Mouse (Mus musculus) embryonic facial prominence, embryonic 14.5 days (tissue): ENCODE results near the gene Tgfbr3. TPM values are rescaled to one million over a fixed set of nuclear protein-coding genes. Genes with fewer than 3 reads are reported as not detected.
A peak's percentile ranks its signal among the peaks of the same experiment; 100 is the strongest.

Experiments
- ATAC-seq: fragments of 200-750 bp; cut with Nextera tagmentation; 2 replicates; pipeline ENCODE4 v1.8.0; 2017; ENCODE audit warnings: low read depth, moderate number of reproducible peaks, moderate TSS enrichment
- DNase-seq: peaks from one replicate; pipeline ENCODE4 v3.0.0-alpha.2; 2015; ENCODE audit warnings: low spot score
- H3K27ac ChIP-seq: fragments of 300-500 bp; sonication (generic); replicated peaks from 2 replicates; pipeline ENCODE4 v1.5.1; 2014; ENCODE audit warnings: low read depth, mild to moderate bottlenecking, low read length, moderate library complexity
- H3K27me3 ChIP-seq: fragments of 300-500 bp; sonication (generic); replicated peaks from 2 replicates; pipeline ENCODE4 v1.6.1; 2014; ENCODE audit warnings: low read length; ENCODE audit not compliant: control insufficient read depth, insufficient read depth
- H3K36me3 ChIP-seq: fragments of 300-500 bp; sonication (generic); 2 replicates; pipeline ENCODE4 v1.6.1; 2014; ENCODE audit warnings: low read length, mixed read lengths; ENCODE audit not compliant: control insufficient read depth, insufficient read depth
- H3K4me1 ChIP-seq: fragments of 300-500 bp; sonication (generic); 2 replicates; pipeline ENCODE4 v1.6.1; 2014; ENCODE audit warnings: antibody characterized with exemption, low read length; ENCODE audit not compliant: control insufficient read depth, insufficient read depth
- H3K4me2 ChIP-seq: fragments of 300-500 bp; sonication (generic); 2 replicates; pipeline ENCODE4 v1.6.1; 2014; ENCODE audit warnings: low read depth, mild to moderate bottlenecking, low read length, moderate library complexity, mixed read lengths
- H3K4me3 ChIP-seq: fragments of 300-500 bp; sonication (generic); 2 replicates; pipeline ENCODE4 v1.5.1; 2014; ENCODE audit warnings: low read depth, mild to moderate bottlenecking, low read length
- H3K9ac ChIP-seq: fragments of 300-500 bp; sonication (generic); 2 replicates; pipeline ENCODE4 v1.6.1; 2014; ENCODE audit warnings: low read depth, mild to moderate bottlenecking, low read length, moderate library complexity, mixed read lengths
- H3K9me3 ChIP-seq: fragments of 300-500 bp; sonication (generic); 2 replicates; pipeline ENCODE4 v1.6.1; 2016; ENCODE audit warnings: low read length; ENCODE audit not compliant: control insufficient read depth
- WGBS: fragments of 180-500 bp; shearing (Covaris S2); extraction: QIAGEN DNeasy Blood & Tissue Kit; methylation state at CpG from one replicate; pipeline ENCODE4 v1.1.7; 2014; 5-methylcytosine and 5-hydroxymethylcytosine counted together
- polyA plus RNA-seq: library from polyadenylated mRNA; unstranded; fragments of >200 nt; fragmentation: Nextera tagmentation; extraction: Ambion mirVana; gene quantifications from 2 replicates; pipeline ENCODE4 v1.2.1, GENCODE M21; 2014

Gene Tgfbr3
- polyA plus RNA-seq, 1 experiment from 2014 or later, result 36.5 TPM

GRCm38 (mm10) chr5:107287254-107287907 lies 2.0 kb downstream of the Tgfbr3 start:
- H3K9ac ChIP-seq, result peak overlapping the region; percentile 92
- ATAC-seq (no peak), DNase-seq (peak; percentile 89)
- peaks cover 24% of the 10 kb centered on the region for H3K4me1 ChIP-seq
- peak overlapping the region; percentile 6; the same call in 1 of the 2 replicates for H3K27ac ChIP-seq
- peak overlapping the region; percentile 58 for H3K4me2 ChIP-seq
- WGBS, result 27% methylated on average over 6 of the region's 6 CpGs
- no peaks in the 10 kb centered on the region for H3K9me3 ChIP-seq
- no peaks in the 10 kb centered on the region for H3K36me3 ChIP-seq
- H3K27me3 ChIP-seq, result no peaks in the 10 kb centered on the region
- H3K4me3 ChIP-seq, result peak overlapping the region; percentile 78

DNA sequence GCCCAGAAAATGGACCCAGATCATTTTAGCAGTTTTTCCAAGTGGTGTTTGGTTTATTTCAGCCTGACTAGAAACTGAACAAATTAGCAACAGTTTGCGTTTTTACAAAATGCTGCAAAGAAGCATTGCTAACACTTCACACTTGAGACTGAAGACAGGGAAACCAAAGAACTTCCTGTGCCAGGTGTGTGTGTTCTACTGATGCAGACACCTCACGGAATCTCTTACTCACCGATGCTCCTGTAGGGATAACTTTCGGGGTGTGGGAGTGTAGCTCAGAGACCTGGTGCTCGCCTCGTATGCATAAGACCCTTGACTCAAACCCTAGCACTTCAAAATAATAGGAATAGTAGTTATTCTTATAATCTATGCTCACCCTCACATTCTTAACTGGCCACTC lies 3.9 kb downstream of the Tgfbr3 start:
- no peak overlapping the region for H3K4me3 ChIP-seq
- H3K27ac ChIP-seq, result no peak overlapping the region
- DNase-seq (no peak), ATAC-seq (no peak)
- H3K4me1 ChIP-seq, result peaks cover 25% of the 10 kb centered on the region
- no peaks in the 10 kb centered on the region for H3K36me3 ChIP-seq
- H3K9me3 ChIP-seq, result peaks cover under 1% of the 10 kb centered on the region; the same call in 1 of the 2 replicates
- WGBS, result 70% methylated on average over 6 of the region's 6 CpGs
- peak overlapping the region; percentile 29; the same call in 1 of the 2 replicates for H3K4me2 ChIP-seq
- H3K9ac ChIP-seq, result no peak overlapping the region
- no peaks in the 10 kb centered on the region for H3K27me3 ChIP-seq

DNA sequence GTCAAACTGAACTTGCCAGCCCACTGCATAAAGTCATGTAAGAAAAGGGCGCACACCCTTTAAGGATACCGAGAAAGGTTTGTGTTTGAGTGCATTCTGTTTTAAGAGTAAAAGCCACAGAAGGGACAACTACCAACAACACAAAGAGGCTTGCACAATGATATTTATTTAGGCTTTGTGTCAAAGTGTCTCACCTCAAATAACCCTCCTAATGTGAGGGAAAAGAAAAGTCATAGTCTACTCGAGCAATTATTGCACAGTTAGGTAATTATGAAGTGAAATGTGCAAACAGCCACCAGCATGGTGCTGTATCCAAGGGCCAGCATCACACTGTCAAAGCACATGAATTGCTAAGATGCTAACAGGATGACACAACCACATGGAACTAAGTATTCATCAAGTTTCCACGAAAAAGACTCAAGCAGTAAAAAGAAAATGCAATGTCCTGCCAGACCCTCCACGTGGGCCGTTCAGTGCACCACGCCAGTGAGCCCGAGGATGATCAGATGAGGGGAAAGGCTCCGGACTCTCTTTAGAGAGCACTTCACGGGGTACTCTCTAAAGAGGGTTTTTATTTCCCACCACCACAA lies 5.4 kb downstream of the Tgfbr3 start:
- no peaks in the 10 kb centered on the region for H3K27me3 ChIP-seq
- no peak overlapping the region; the same call in 1 of the 2 replicates for H3K27ac ChIP-seq
- no peak overlapping the region for H3K9ac ChIP-seq
- peaks cover 23% of the 10 kb centered on the region for H3K4me1 ChIP-seq
- WGBS, result 66% methylated on average over 10 of the region's 10 CpGs
- H3K9me3 ChIP-seq, result peaks cover 5% of the 10 kb centered on the region; the same call in 1 of the 2 replicates
- no peak overlapping the region for H3K4me3 ChIP-seq
- H3K4me2 ChIP-seq, result 0 out of 2 replicates have a peak overlapping the region, but pooled peaks have one; percentile 8
- no peaks in the 10 kb centered on the region for H3K36me3 ChIP-seq
- DNase-seq (no peak), ATAC-seq (no peak)

DNA sequence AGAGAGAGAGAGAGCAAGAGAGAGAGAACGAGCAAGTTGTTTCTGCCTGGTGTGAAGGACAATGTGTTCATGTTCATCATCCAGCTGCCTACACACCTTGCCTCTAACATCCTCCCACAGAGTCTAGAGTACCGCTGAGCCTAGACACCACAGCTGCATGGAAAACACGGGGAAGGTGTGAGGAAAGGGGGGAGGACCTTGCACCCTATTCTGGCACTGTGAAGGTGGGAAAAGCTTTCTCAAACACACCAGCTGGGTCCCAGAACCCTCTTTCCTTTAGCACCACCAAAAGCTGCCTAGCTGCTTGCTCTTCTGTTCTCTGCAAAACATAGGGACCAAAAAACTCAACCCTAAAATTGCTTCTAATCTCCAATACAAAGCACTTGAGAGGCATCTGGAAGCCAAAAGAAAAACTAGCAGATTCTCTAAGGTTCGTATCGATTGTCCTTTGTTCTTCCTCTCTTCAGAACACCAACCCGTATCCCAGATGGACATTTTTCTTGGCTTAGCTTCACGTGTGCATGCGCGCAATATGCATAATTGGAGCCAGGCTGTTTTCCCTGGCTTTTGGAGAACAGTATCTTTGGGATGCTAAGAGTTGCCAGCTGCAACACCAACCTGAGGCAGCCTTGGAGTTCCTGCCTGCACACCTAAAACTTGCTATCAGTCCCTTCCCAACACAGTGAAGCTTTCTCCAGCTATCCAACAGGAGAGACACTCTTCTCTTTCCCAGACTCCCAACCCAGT lies 6.7 kb downstream of the Tgfbr3 start:
- Histone ChIP-seq H3K4me1 (peaks cover 23% of the 10 kb centered on the region), H3K36me3 (no peaks in the 10 kb centered on the region), H3K4me2 (peak overlapping the region; percentile 8; the same call in 1 of the 2 replicates), H3K9ac (no peak overlapping the region), H3K27me3 (no peaks in the 10 kb centered on the region), H3K4me3 (no peak overlapping the region), H3K27ac (peak overlapping the region; percentile 21; the same call in 1 of the 2 replicates), H3K9me3 (peaks cover 5% of the 10 kb centered on the region; the same call in 1 of the 2 replicates)
- ATAC-seq (no peak), DNase-seq (peak; percentile 51)
- 38% methylated on average over 9 of the region's 9 CpGs for WGBS

- Histone ChIP-seq H3K4me2 (no peak overlapping the region), H3K9me3 (peaks cover 5% of the 10 kb centered on the region; the same call in 1 of the 2 replicates), H3K4me1 (peaks cover 29% of the 10 kb centered on the region), H3K36me3 (no peaks in the 10 kb centered on the region), H3K9ac (no peak overlapping the region), H3K4me3 (no peak overlapping the region), H3K27me3 (no peaks in the 10 kb centered on the region), H3K27ac (no peak overlapping the region)
- no peak for DNase-seq
- ATAC-seq, result no peak
- 48% methylated on average over 4 of the region's 4 CpGs for WGBS
Measured at GRCm38 (mm10) chr5:107279263-107279662, 10.2 kb downstream of the Tgfbr3 start.

- 26% methylated on average over 3 of the region's 3 CpGs for WGBS
- H3K36me3 ChIP-seq, result no peaks in the 10 kb centered on the region
- peaks cover 5% of the 10 kb centered on the region; the same call in 1 of the 2 replicates for H3K9me3 ChIP-seq
- H3K27ac ChIP-seq, result no peak overlapping the region; the same call in 1 of the 2 replicates
- no peak overlapping the region for H3K4me2 ChIP-seq
- H3K4me1 ChIP-seq, result peaks cover 25% of the 10 kb centered on the region
- ATAC-seq, result 0 out of 2 replicates have a peak, but pooled peaks have one; percentile 13
- no peak overlapping the region for H3K4me3 ChIP-seq
- H3K9ac ChIP-seq, result no peak overlapping the region
- no peaks in the 10 kb centered on the region for H3K27me3 ChIP-seq
- peak; percentile 56 for DNase-seq
Measured at GRCm38 (mm10) chr5:107276186-107276585, 13.2 kb downstream of the Tgfbr3 start.

GRCm38 (mm10) chr5:107272252-107273028 lies 17.0 kb downstream of the Tgfbr3 start:
- Histone ChIP-seq H3K27me3 (no peaks in the 10 kb centered on the region), H3K36me3 (no peaks in the 10 kb centered on the region), H3K4me1 (peaks cover 46% of the 10 kb centered on the region), H3K4me2 (no peak overlapping the region), H3K9ac (no peak overlapping the region), H3K4me3 (no peak overlapping the region), H3K27ac (0 out of 2 replicates have a peak overlapping the region, but pooled peaks have one; percentile 5), H3K9me3 (no peaks in the 10 kb centered on the region)
- 50% methylated on average over 11 of the region's 11 CpGs for WGBS
- DNase-seq (no peak), ATAC-seq (no peak)

- DNase-seq, result peak; percentile 88
- Histone ChIP-seq H3K9ac (0 out of 2 replicates have a peak overlapping the region, but pooled peaks have one; percentile 1), H3K4me1 (peaks cover 42% of the 10 kb centered on the region), H3K4me2 (peak overlapping the region; percentile 36), H3K27me3 (no peaks in the 10 kb centered on the region), H3K27ac (peak overlapping the region; percentile 76), H3K4me3 (no peak overlapping the region), H3K36me3 (peaks cover 13% of the 10 kb centered on the region; the same call in 1 of the 2 replicates), H3K9me3 (no peaks in the 10 kb centered on the region)
- 17% methylated on average over 6 of the region's 6 CpGs for WGBS
- peak; percentile 58 for ATAC-seq
Measured at GRCm38 (mm10) chr5:107269006-107269328, 20.5 kb downstream of the Tgfbr3 start.
